Mouse (Mus musculus) adrenal gland, adult 8-10 months (tissue): ENCODE measurements around the gene E030025P04Rik. TPM values are rescaled to one million over a fixed set of nuclear protein-coding genes. Genes with fewer than 3 reads are reported as not detected.
A peak's percentile ranks its signal among the peaks of the same experiment; 100 is the strongest.

ENCODE experiments used
- DNase-seq: peaks from one replicate; pipeline ENCODE4 v3.0.0; 2022
- total RNA-seq, 4 experiments: library from RNA; stranded (reverse); gene quantifications; 2 replicates each; pipeline ENCODE4 v1.2.4; 2022

Gene E030025P04Rik
- total RNA-seq: not detected

DNA sequence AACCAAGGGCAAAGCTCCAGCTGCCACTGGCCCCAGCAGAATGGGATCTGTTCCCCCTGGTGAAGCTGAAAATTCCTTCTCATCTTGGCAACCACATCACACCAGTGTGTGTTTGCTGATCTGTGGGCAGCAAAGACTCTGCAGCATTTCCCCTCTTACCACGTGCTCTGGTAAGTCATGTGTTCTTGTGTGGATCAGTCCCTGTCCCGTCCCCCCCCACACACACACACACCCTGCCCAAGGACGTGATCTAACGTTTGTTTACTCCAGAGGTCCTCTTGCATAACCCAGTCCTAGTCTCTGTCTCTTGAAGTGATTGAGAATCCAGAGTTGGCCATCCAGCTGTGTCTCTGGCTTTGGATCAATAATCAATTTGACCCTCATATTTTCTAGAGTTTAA, at the start of gene E030025P04Rik:
Gene E030025P04Rik, minus strand, starts transcription at position 134 of the 400 bp plus-strand sequence.
- no peak for DNase-seq

- peak; percentile 52 for DNase-seq
These were observed 48.7 kb upstream of the E030025P04Rik start for GRCm38 (mm10) chr11:109192673-109193557.

- DNase-seq: no peak
These were observed 44.1 kb upstream of the E030025P04Rik start for GRCm38 (mm10) chr11:109188235-109188634.

GRCm38 (mm10) chr11:109187631-109188184, 43.5 kb upstream of the E030025P04Rik start:
- no peak for DNase-seq

DNA sequence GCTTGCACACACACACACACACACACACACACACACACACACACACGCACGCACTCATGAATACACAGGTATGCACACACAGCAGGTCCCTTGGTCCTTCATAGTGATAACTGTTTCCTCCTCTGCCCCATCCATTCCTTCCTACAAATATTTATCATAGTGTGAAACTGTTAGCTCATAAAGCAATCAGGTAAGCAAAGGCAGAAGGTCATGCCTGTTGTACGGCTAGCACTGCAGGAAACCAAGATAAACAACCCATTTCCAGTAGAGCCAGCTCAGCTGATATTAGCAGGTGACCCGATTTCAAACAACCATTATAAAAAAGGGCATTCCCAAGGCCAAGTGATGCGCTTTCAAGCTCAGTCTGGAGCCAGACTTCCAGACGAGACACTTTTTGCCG, 36.9 kb upstream of the E030025P04Rik start:
- no peak for DNase-seq

DNA sequence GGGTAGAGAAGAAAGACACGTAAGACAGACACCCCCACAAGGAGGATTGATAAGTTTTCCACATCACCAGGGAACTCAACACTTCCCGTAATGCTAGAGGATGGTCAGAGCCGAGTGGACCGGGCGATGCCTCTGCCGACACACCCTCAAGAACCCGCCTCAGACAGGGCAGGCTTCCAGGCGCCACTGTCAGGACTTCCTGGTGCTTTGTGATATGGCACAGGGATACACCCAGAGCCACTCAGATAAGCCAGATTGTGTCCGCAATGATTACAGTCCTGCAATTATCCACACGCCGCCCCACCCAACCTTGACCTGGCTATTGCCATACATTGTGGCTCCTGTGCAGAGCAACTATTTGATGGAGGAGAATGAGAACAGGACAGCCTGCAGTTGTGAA, 36.1 kb upstream of the E030025P04Rik start:
- no peak for DNase-seq

DNA sequence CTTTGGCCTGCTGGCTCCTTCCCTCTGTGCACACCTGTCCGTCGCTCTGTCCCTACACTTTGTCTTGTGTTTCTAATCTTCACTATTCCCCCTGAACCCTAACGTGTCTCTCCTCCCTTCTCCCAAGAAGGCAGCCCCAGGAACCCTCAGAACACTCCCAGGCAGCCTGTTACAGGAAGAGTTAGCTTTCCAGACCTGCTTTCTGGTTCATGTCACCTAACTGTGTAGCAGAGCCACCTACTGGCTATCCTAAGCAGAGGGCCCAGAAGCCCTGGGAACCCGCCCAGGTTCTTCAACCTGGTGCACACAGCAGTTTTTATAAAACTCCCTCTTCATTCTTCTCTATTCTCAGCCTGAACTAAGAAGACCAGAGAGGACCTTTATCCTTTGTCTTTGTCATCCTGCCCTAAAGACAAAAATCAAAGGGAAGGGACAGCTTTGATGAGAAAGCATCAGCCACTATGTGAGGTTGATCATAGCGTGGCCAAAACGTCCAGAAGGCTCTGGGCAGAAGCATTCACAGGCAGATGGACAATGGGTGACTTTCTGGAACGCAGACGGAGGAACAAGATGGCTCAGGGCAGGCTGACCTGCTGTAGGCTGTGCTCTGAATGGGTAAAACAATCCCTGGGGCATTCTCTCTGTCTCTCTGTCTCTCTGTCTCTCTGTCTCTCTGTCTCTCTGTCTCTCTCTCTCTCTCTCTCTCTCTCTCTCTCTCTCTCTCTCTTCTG, 34.8 kb upstream of the E030025P04Rik start:
- DNase-seq: peak; percentile 16

GRCm38 (mm10) chr11:109175376-109175969, 31.3 kb upstream of the E030025P04Rik start:
- no peak for DNase-seq

- no peak for DNase-seq
These were observed 28.1 kb upstream of the E030025P04Rik start for GRCm38 (mm10) chr11:109172224-109172623.

DNA sequence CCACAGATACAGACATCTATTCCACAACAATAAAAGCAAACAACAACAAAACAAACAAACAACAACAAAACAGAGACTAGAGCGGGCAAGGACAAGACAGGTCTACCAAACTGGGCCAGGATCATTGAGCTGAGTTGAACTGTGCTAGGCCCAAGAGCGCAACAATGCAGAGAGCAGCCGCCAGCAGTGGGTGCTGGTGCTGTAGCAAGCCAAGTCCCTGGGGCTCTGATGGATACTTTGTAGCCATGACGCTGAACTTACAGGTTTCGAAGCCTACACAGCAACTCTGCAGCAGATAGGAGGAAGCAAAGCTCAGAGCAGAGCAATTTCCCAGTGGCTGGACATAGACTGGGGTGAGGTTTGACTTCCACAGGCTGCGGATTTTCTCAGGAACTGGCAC, 26.6 kb upstream of the E030025P04Rik start:
- no peak for DNase-seq

DNA sequence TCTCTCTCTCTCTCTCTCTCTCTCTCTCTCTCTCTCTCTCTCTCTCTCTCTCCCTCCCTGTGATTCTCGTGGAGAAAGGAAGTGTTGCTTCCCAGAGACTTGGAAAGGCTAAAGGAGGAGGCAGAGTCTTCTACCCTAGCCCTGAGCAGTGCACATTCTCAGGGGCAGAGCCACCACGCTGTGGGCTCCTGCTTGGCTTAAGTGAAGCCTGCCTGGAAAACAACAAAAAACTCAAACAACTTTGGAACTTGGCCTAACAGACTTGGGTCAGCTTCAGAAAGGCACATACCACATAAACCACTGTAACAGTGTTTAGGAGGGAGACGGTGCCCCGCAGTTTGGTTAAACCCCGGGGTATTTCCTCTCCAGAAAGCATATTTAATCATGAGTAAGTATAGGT, 13.5 kb upstream of the E030025P04Rik start:
- no peak for DNase-seq

DNA sequence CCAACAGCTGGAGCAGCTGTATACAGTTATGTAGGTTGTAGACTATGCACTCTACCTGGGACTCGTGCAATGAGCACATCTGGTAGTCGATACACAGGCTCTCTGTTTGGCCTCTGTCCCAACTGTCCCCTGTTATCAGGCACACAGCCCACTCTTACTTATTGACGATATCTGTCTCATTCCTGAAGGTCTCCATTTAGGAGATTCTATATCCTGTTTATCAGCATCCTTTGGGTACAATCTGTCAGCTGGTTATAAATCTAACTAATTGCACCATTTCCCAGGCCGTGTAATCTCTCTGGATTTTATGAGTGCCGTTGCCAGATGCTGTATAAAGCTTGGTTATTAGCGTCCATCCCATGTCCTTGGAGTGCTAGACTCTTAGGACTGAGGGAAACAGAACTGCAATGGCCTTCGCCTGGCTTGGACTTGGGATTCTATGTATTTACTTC, 747 bp upstream of the E030025P04Rik start:
- DNase-seq: no peak

DNA sequence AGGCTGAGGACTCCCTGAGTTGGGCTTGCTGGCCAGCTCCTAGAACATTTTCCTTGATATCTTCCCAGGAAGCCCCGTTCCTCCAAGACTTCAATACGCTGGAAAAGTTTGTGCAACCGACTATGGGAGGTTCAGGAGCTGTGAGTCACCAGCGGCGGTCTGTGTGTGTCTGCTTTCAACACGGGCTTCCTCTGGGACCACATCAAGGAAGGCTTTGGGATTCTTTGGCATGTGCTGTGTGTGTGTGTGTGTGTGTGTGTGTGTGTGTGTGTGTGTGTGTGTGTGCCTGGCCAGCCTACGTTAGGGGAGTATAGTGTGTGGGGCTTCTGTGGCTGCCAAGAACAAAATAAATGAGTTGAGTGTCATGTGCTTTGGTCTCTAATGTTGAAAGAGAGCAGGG, 17.7 kb downstream of the E030025P04Rik start:
- peak; percentile 32 for DNase-seq

GRCm38 (mm10) chr11:109125451-109125850, 18.7 kb downstream of the E030025P04Rik start:
- DNase-seq: peak; percentile 40

- DNase-seq: no peak
These were observed 19.9 kb downstream of the E030025P04Rik start for GRCm38 (mm10) chr11:109124284-109124683.

DNA sequence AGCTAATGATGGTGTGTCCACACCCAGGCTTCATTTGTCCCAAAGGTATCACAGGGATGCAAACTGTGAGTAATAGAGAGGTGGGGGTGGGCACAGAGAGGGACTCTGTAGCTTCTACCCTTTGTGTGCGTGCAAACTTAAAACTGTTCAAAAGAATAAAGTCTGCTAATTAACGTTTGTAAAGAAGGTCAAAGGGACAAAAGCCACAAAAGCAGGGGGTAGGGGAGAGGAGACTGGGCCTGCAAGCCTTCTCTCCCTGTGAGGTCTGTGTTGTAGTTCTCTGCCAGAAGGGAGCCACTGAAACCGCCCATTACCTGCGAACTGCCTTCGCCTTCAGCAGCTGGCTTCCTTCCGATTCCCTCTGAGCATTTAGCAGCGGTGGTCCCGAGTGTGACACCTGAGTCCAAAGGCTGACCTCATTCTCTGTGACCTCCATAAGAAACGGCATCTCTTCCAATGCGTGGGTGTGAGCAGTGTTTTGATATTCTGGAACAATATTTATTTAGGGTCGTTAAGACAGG, 34.3 kb downstream of the E030025P04Rik start:
- no peak for DNase-seq

- no peak for DNase-seq
These were observed 35.1 kb downstream of the E030025P04Rik start for GRCm38 (mm10) chr11:109109056-109109455.

GRCm38 (mm10) chr11:109107518-109108205, 36.5 kb downstream of the E030025P04Rik start:
- no peak for DNase-seq

DNA sequence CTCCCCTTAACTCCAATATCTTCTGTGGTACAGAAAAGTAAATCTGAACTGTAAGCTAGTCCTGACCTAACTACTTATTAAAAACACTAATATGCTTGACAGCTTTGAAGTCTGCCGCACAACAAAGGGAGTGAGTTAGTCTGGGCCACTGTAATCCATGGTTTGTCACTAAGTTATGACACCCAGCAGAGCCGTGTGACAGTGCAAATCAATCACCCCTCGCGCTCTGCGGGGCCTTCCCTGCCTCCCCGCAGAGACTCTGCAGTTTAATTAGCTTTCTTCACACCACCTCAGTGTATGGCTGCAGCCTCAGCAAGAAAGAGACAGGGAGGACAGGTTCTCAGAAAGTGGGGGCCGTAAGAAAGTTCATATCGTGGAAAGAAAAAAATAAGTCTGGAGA, 37.4 kb downstream of the E030025P04Rik start:
- DNase-seq: no peak

- no peak for DNase-seq
These were observed 38.0 kb downstream of the E030025P04Rik start for GRCm38 (mm10) chr11:109106181-109106580.

- DNase-seq: no peak
These were observed 40.8 kb downstream of the E030025P04Rik start for GRCm38 (mm10) chr11:109103386-109103785.

DNA sequence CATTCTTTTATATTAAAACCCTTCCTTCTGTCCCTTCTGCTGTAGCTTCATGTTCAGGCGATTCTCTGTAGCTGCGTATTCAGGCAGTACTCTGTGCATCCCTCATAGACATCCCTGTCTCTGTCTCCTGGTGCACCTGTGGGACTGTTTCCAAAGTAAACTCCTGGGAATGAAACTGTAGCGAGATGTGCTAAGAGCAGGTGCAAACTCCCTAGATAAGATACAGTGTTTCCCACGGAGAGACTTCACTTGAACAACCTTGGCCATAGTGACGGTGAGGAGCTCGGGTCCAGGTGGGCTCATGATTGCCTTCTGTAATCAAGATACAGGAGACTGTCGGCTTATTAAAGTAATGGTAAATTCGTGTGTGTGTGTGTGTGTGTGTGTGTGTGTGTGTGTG, 41.5 kb downstream of the E030025P04Rik start:
- no peak for DNase-seq
